Mouse (Mus musculus) ES-Bruce4 (cell line): Measurements from ENCODE around the gene Pom121l2. TPM values are rescaled to one million over a fixed set of nuclear protein-coding genes. Genes with fewer than 3 reads are reported as not detected.

ENCODE experiments used
- H3K27ac ChIP-seq: 2 replicates; pipeline ENCODE4 v1.5.1; 2012; ENCODE audit warnings: low read length, inconsistent platforms; ENCODE audit not compliant: insufficient read depth
- H3K27me3 ChIP-seq: 2 replicates; pipeline ENCODE4 v1.6.1; 2012; ENCODE audit warnings: mild to moderate bottlenecking, low read length, inconsistent platforms; ENCODE audit not compliant: control insufficient read depth, poor library complexity, insufficient read depth, severe bottlenecking
- H3K36me3 ChIP-seq: 2 replicates; pipeline ENCODE4 v1.6.1; 2012; ENCODE audit warnings: inconsistent platforms, mild to moderate bottlenecking, low read length, moderate library complexity; ENCODE audit not compliant: control insufficient read depth, poor library complexity, insufficient read depth, severe bottlenecking
- H3K4me1 ChIP-seq: one replicate; pipeline ENCODE4 v1.8.1; 2011; ENCODE audit warnings: low read length; ENCODE audit not compliant: control insufficient read depth, insufficient read depth
- H3K4me3 ChIP-seq: 2 replicates; pipeline ENCODE4 v1.5.1; 2011; ENCODE audit warnings: low read depth, mild to moderate bottlenecking, low read length
- H3K9ac ChIP-seq: 2 replicates; pipeline ENCODE4 v1.6.1; 2012; ENCODE audit warnings: low read depth, mild to moderate bottlenecking, inconsistent platforms; ENCODE audit not compliant: poor library complexity, severe bottlenecking
- H3K9me3 ChIP-seq: replicated peaks from 2 replicates; pipeline ENCODE4 v1.6.1; 2012; ENCODE audit warnings: mild to moderate bottlenecking, low read length, inconsistent platforms; ENCODE audit not compliant: control insufficient read depth, poor library complexity, insufficient read depth, severe bottlenecking
- CTCF ChIP-seq: IDR thresholded peaks from one replicate; pipeline ENCODE4 v1.8.1; 2011; ENCODE audit warnings: low read depth, low read length
- EP300 ChIP-seq: IDR thresholded peaks from 2 replicates; pipeline ENCODE4 v1.6.1; 2011; ENCODE audit warnings: low read depth, low read length; ENCODE audit not compliant: insufficient read depth
- POLR2A ChIP-seq: IDR thresholded peaks from one replicate; pipeline ENCODE4 v1.8.1; 2011; ENCODE audit warnings: low read length; ENCODE audit not compliant: insufficient read depth
- polyA plus RNA-seq: library from polyadenylated mRNA; stranded (reverse); fragments of >200 nt; gene quantifications from 2 replicates; pipeline ENCODE4 v1.2.4, GENCODE M21; 2011; ENCODE audit warnings: low read depth; ENCODE audit not compliant: missing spikeins, insufficient read depth, insufficient read length

Gene Pom121l2
- polyA plus RNA-seq, 1 experiment, result not detected

- TF ChIP-seq POLR2A, result no peak
- TF ChIP-seq EP300, result no peak
- no peak for TF ChIP-seq CTCF
- Histone ChIP-seq H3K9ac (peak overlapping the region; percentile 46), H3K4me1 (peaks cover 2% of the 10 kb centered on the region), H3K27ac (no peak overlapping the region), H3K27me3 (peaks cover 9% of the 10 kb centered on the region), H3K9me3 (no peaks in the 10 kb centered on the region), H3K36me3 (no peaks in the 10 kb centered on the region), H3K4me3 (peak overlapping the region; percentile 75)
These were observed 15.8 kb downstream of the Pom121l2 start for GRCm38 (mm10) chr13:21996840-21997185.

DNA sequence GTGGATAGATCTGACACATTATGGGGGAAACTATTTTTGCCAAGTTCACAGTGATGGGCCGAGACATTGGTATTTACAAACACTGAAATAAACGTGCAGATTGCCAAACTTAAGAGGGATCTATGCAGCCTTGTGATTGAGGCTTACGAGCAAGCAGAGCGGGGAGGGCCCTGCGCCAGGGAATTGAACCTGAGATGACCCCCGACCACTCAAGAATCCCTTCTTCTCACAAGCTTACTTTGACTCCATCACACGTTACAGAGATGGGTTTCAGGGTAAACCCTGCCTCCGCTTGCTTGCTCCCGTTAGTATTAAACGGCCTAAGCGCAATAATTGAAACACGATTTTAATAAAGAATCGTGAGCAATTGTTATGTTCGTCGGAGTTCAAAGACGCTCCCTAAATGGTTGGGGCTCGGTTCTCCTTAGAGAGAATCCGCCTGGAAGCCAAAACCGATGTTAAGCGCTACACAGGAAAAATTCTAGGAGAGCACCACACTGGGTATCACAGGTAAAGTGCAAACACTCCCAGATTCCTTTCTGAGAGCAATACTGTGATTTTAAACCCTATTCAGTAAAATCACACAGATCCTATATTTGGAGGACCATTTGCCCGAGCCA is 16.3 kb downstream of the Pom121l2 start:
- no peaks in the 10 kb centered on the region for H3K9me3 ChIP-seq
- H3K36me3 ChIP-seq, result no peaks in the 10 kb centered on the region
- H3K9ac ChIP-seq, result peak overlapping the region; percentile 46; the same call in 1 of the 2 replicates
- TF ChIP-seq CTCF (no peak), EP300 (no peak), POLR2A (no peak)
- no peak overlapping the region for H3K27ac ChIP-seq
- H3K4me3 ChIP-seq, result peak overlapping the region; percentile 75
- peaks cover 2% of the 10 kb centered on the region for H3K4me1 ChIP-seq
- H3K27me3 ChIP-seq, result peaks cover 9% of the 10 kb centered on the region

DNA sequence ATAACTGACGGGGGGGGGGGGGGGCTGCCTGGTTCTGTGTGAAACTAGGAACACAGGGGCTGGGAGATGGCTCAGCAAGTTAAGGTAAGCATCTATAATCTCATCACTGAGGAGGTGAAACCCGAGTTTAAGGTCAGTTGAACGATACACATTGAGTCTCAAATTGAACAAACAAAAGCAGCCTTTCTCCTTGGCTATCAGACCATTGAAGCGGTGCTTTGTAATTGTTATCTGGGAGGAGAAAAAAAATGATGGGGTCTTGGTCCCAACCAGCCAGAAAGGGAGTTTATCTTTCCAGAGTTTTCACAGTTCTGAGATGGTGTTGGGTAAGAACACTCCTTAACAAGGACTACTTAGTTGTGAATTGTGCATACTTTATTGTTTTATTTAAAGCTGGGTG is 16.8 kb downstream of the Pom121l2 start:
- no peak overlapping the region for H3K4me3 ChIP-seq
- H3K36me3 ChIP-seq, result no peaks in the 10 kb centered on the region
- no peaks in the 10 kb centered on the region for H3K9me3 ChIP-seq
- no peak overlapping the region for H3K27ac ChIP-seq
- no peak for TF ChIP-seq EP300
- no peak for TF ChIP-seq CTCF
- TF ChIP-seq POLR2A, result no peak
- peaks cover 9% of the 10 kb centered on the region for H3K27me3 ChIP-seq
- 0 out of 2 replicates have a peak overlapping the region, but pooled peaks have one; percentile 46 for H3K9ac ChIP-seq
- peaks cover 2% of the 10 kb centered on the region for H3K4me1 ChIP-seq

DNA sequence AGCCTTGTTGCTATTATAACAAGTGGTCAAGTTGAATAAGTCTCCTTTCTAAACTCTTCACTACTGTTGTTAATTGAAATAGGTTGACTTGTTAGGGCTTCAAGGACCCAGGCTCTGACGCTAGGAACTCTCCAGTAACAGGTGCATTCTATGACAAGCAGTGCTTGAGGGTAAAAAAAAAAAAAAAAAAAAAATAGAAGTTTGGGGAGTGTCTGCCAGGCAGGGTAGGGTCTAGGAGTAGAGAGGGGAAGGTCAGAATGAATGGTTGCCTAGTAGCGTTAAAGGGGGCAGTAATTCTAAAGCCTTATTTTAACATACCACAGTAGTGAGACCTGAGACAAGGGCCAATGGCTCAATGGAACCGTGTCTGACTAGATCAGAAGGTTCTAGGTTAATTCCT is 17.4 kb downstream of the Pom121l2 start:
- H3K9ac ChIP-seq, result no peak overlapping the region
- no peak overlapping the region for H3K4me3 ChIP-seq
- TF ChIP-seq CTCF (no peak), EP300 (no peak), POLR2A (no peak)
- no peaks in the 10 kb centered on the region for H3K9me3 ChIP-seq
- H3K4me1 ChIP-seq, result no peaks in the 10 kb centered on the region
- no peaks in the 10 kb centered on the region for H3K36me3 ChIP-seq
- peaks cover 9% of the 10 kb centered on the region for H3K27me3 ChIP-seq
- no peak overlapping the region for H3K27ac ChIP-seq

- H3K4me3 ChIP-seq, result no peak overlapping the region
- no peaks in the 10 kb centered on the region for H3K36me3 ChIP-seq
- no peak overlapping the region for H3K27ac ChIP-seq
- H3K4me1 ChIP-seq, result no peaks in the 10 kb centered on the region
- peaks cover 9% of the 10 kb centered on the region for H3K27me3 ChIP-seq
- H3K9me3 ChIP-seq, result no peaks in the 10 kb centered on the region
- TF ChIP-seq EP300 (no peak), CTCF (no peak), POLR2A (no peak)
- no peak overlapping the region for H3K9ac ChIP-seq
These were observed 18.2 kb downstream of the Pom121l2 start for GRCm38 (mm10) chr13:21999147-21999546.

DNA sequence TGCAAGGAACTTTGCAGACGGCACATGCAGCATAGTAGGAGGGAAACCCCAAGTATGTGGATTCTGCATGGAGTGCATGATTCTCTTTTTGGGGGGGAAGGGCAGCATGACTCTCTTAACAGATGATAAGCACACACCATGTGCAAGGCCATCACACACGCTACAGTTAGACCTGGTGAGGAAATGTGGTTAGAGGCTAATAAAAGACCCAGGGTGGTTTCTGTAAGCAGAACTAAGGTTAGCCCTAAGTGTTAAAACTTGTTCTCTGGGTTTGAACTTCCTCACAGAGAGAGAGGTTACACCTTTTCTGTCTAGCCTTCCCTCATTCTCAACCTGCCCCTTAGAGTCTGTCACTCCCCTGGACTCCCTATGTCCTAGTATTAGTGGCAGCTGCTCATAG is 20.4 kb downstream of the Pom121l2 start:
- Histone ChIP-seq H3K27me3 (peaks cover 11% of the 10 kb centered on the region), H3K9me3 (no peaks in the 10 kb centered on the region), H3K36me3 (no peaks in the 10 kb centered on the region), H3K4me1 (no peaks in the 10 kb centered on the region), H3K27ac (no peak overlapping the region), H3K9ac (no peak overlapping the region), H3K4me3 (no peak overlapping the region)
- TF ChIP-seq EP300, result no peak
- TF ChIP-seq CTCF, result no peak
- no peak for TF ChIP-seq POLR2A
